Mouse (Mus musculus) megakaryocyte-erythroid progenitor cell, adult 5-6 weeks (primary cell): ENCODE data around the gene Sox15. TPM values are rescaled to one million over a fixed set of nuclear protein-coding genes. Genes with fewer than 3 reads are reported as not detected.
"Not testable (repeated sequence)": the region's sequence is repeated elsewhere in the genome, so short reads cannot be mapped to it uniquely, and the experiment has no call there.

ENCODE experiments used
- ATAC-seq: replicated peaks from 2 replicates; pipeline ENCODE4 v1.8.0; 2016; ENCODE audit warnings: mild to moderate bottlenecking, inconsistent platforms; ENCODE audit not compliant: severe bottlenecking, poor library complexity, low FRiP score, low TSS enrichment
- total RNA-seq, 2 experiments: library from RNA; stranded (forward) in 1 of 2; stranded (reverse) in 1 of 2; fragments of 200-1000, 215-1000 nt in 1 of 2; fragments of >200 nt in 1 of 2; fragmentation: Nextera tagmentation in 1 of 2; gene quantifications; 2 replicates each; pipeline ENCODE4 v1.2.3; 2014 to 2017

The Sox15 gene
- total RNA-seq, 2 experiments from 2014 or later = not detected

DNA sequence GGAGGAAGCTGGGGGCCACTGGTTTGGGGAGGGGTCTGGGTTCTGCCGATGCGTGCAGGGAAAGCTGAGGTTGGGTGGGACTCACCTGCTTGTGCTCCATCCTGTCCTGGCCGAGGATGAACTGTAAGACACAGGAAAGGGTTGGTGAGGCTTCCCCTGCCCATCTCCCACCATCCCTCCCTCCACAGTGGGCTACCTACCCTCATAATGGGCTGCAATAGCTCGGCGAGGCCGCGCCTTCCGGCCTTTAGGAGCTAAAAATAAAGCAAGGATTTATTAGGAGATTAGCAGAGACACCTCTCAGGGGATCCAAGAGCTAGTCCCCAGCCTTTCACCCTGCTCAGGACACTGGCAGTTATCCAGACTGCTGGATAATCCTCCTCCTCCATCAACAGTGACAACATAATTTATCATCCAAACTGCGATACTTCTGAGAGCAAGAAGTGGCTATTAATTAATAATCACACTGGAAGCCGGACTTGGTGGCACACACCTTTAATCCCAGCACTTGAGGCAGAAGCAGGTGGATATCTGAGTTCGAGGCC lies 38.4 kb downstream of the Sox15 start:
- ATAC-seq = no peak

DNA sequence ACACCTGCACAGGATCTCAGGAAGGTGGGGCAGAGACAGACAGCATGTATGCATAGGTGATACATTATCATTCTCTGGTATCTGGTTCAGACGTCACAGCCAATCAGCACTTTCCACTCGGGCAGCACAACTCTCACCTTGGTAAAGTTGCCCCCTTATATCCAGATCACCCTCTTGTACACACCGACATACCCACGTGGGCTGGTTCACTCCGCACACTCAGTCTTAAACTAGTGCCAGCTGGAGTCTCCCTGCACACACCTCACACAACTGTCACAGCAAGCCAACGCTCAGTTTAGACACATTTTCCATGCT lies 39.9 kb downstream of the Sox15 start:
- 0 out of 2 replicates have a peak, but pooled peaks have one; percentile 11 for ATAC-seq

DNA sequence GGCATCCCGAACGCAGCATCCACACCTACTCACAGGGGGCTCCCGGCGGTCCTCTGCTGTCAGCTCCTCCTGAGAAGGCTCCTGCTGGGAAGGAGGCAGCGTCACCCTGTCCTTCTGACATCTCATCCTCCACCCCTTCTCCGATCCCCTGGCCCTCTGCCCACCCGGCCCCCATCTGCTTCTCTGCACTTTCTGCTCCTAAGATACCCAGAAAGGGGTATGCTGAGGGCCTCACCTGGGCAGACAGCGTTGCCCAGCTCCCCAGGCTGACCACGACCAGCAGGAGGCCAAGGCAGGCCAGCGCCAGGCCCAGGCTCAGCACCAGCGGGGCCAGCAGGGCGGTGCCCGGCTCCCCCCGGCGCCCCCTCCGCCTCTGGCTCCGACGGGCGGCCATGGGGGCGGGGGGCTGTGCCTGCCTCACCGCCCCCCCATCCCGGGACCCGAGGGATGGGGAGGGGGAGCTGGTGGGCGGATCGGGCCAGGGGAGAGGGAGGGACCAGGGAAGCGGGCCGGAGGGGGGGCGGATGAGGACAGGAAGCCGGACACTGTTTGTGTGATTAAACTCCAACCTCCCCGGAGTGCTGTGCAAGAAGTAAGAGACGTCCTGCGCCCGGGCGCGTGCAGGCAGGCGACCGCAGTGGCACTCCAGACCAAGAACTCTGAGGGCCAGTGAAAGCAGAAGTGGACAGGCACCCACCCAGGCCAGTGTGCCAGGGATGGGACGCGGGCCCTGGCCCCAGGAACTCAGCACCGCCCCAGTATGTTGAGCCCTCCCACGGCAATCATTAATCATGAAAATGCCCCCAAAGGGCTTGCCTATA lies 40.5 kb downstream of the Sox15 start, which contains the start of the genes Tnfsf12 and Tnfsfm13:
Gene Tnfsf12, minus strand, starts transcription at position 489 of the 821 bp plus-strand sequence.
Gene Tnfsfm13, minus strand, starts transcription at position 738 of the 821 bp plus-strand sequence.
- ATAC-seq = peak; percentile 21; the same call in 1 of the 2 replicates

DNA sequence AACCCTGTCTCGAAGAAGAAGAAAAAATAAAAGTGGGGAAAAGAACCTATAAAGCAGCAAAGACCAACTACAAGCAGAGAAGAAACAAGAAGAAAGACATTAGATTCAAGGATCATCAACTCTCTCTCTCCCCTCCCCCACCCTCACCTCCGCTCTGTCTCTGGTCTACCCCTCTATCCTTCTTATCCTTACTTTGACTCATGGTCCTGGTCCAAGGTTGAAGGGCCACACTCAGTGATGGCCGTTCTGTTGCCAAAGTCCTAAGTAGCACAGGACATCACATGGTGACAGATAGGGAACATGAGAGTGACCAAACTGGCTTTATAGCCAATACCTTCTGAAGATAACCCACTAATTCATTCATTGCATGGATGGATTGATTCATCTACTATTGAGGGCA lies 42.3 kb downstream of the Sox15 start:
- ATAC-seq = no peak

DNA sequence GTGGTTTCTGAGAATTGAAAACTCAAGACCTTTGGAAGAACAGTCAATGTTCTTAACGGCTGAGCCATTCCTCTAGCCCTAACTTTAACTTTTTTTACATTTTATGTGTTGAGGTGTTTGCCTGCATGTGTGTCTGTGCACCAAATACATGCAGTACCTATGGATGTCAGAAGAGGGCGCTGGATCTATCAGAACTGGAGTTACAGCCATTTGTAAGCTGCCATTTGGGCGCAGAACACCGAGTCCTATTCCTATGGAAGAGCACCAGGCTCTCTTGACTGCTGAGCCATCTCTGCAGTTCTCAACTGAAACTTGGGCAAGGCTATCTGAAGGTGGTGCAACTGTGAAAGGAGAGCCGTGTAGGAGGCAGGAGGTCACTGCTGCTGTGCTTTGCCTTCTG lies 43.5 kb downstream of the Sox15 start:
- no peak for ATAC-seq

DNA sequence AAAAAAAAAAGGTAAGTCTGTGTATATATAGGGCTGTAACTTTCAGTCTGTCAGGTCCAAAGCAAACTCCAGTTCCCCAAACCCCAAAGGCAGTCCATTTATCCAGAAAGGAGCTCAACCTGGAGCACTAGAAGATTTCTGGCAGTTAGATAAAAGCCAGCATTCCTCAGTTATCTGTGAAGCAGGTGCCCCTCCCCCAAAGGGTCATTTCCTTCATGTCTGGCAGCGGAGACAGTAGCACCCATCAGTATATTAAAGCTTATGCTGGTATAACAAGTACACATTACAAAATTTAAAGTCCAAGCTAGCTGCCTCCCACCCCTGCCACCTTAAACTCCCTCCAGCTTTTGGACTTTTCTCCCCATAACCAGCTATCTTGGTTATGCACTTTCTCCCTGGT lies 44.5 kb downstream of the Sox15 start:
- ATAC-seq = no peak

DNA sequence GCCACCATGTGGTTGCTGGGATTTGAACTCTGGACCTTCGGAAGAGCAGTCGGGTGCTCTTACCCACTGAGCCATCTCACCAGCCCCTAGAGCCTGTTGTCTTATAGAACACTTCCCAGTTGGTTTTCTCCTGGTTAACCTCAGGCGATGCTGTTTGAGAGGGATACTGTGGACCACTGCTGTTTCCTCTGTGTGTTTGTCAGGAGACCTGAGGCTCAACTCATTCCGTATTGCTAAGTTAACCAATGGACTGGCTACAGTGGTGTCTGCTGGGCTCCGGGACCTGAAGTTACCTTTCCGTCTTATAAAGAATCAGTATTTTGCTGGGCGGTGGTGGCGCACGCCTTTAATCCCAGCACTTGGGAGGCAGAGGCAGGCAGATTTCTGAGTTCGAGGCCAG lies 47.8 kb downstream of the Sox15 start:
- not testable (repeated sequence) for ATAC-seq

DNA sequence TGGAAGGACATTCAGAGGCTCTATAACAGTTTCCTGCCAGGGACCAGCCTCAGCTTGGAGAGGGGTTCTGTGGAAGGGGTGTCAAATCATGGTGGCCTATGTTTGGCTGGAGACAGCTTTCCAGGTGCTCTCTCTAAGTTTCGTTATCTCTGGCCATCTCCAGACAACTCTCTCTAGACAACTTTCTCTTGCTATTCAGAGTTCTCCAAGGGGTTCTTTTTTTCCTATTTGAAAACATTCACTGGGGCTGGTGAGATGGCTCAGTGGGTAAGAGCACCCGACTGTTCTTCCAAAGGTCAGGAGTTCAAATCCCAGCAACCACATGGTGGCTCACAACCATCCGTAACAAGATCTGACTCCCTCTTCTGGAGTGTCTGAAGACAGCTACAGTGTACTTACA lies 48.3 kb downstream of the Sox15 start:
- ATAC-seq = not testable (repeated sequence)

DNA sequence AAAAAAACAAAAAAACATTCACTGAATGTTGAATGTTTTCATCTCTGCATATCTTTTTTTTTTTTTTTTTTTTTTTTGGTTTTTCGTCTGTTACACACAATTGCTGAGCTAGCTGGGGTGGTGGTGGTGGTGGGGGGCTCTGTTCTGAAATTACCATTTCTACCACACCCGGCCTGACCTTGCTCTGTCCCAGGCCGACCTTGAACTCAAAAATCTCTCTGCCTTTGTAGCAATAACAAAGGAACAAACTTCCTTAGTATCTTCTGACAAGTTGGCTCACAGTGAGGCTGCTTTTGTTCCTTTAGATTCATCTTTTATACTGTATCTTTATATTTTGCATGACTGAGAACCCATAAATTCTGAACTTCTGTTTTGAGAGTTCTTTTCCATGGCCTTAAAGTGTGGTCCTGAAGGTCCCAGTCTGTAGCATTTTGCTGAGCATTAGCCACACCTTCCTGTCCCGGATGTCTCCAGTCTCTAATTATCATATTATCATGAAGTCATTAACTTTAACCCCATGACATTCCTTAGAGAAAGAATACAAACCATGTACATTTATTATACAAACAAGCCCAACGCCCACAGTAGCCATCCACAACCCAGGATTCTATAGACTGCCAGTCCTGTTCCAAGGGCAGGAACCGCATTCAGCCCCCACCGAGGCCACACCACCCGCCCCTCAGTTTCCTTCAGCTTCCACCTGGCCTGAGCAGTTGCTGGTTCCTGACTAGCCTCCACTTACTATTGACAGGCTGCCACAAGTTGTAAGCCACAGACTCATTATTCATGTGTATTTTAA lies 48.9 kb downstream of the Sox15 start:
- ATAC-seq = no peak

DNA sequence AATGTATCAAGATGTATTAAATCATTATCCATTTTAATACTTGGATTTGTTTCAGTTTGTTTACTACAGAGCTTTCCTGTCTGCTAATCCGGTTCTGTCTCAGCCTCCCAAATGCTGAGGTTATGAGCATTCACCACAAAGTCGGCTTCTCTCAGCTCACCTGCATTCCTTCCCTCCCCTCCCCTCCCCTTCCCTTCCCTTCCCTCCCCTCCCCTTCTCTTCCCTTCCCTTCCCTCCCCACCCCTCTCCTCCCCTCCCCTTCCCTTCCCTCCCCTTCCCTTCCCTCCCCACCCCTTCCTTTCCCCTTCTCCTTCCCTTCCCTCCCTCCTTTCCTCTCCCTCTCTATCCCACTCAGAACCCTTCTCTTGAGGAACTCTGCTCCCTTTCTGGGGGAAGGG lies 49.5 kb downstream of the Sox15 start:
- ATAC-seq = no peak

Other genes with a start within 250 kb of the Sox15 start
Only the 30 nearest of the 34 such genes appear.
- not detected in 2 replicates for gene Dnah2, start 106.2 kb upstream of the Sox15 start, total RNA-seq (2014; fragmentation: Nextera tagmentation)
- gene Dnah2, start 106.2 kb upstream of the Sox15 start, total RNA-seq (2017) = not detected in 2 replicates
- gene Efnb3, start 95.1 kb upstream of the Sox15 start, total RNA-seq (2014; fragmentation: Nextera tagmentation) = 1.3 and 3.0 TPM in 2 replicates
- 0.50 and 0.52 TPM in 2 replicates for gene Efnb3, start 95.1 kb upstream of the Sox15 start, total RNA-seq (2017)
- 36.5 and 51.0 TPM in 2 replicates for gene Wrap53, start 75.1 kb upstream of the Sox15 start, total RNA-seq (2014; fragmentation: Nextera tagmentation)
- 9.6 and 14.5 TPM in 2 replicates for gene Wrap53, start 75.1 kb upstream of the Sox15 start, total RNA-seq (2017)
- gene Trp53, start 75.0 kb upstream of the Sox15 start, total RNA-seq (2014; fragmentation: Nextera tagmentation) = 286 and 348 TPM in 2 replicates
- gene Trp53, start 75.0 kb upstream of the Sox15 start, total RNA-seq (2017) = 59.0 and 109 TPM in 2 replicates
- 291 and 408 TPM in 2 replicates for gene Atp1b2, start 49.4 kb upstream of the Sox15 start, total RNA-seq (2014; fragmentation: Nextera tagmentation)
- 32.8 and 68.9 TPM in 2 replicates for gene Atp1b2, start 49.4 kb upstream of the Sox15 start, total RNA-seq (2017)
- not detected in 2 replicates for gene Shbg, start 37.4 kb upstream of the Sox15 start, total RNA-seq (2014; fragmentation: Nextera tagmentation)
- not detected in 2 replicates for gene Shbg, start 37.4 kb upstream of the Sox15 start, total RNA-seq (2017)
- gene Sat2, start 33.3 kb upstream of the Sox15 start, total RNA-seq (2014; fragmentation: Nextera tagmentation) = not detected in 2 replicates
- not detected in 2 replicates for gene Sat2, start 33.3 kb upstream of the Sox15 start, total RNA-seq (2017)
- gene Fxr2, start 22.3 kb upstream of the Sox15 start, total RNA-seq (2014; fragmentation: Nextera tagmentation) = 67.4 and 83.1 TPM in 2 replicates
- gene Fxr2, start 22.3 kb upstream of the Sox15 start, total RNA-seq (2017) = 36.4 and 45.6 TPM in 2 replicates
- gene Mpdu1, start 7.3 kb downstream of the Sox15 start, total RNA-seq (2014; fragmentation: Nextera tagmentation) = 47.6 and 58.3 TPM in 2 replicates
- 40.6 and 41.1 TPM in 2 replicates for gene Mpdu1, start 7.3 kb downstream of the Sox15 start, total RNA-seq (2017)
- gene Cd68, start 10.8 kb downstream of the Sox15 start, total RNA-seq (2014; fragmentation: Nextera tagmentation) = 5.1 and 6.3 TPM in 2 replicates
- gene Cd68, start 10.8 kb downstream of the Sox15 start, total RNA-seq (2017) = 3.4 and 6.5 TPM in 2 replicates
- gene Eif4a1, start 17.1 kb downstream of the Sox15 start, total RNA-seq (2014; fragmentation: Nextera tagmentation) = 918 and 983 TPM in 2 replicates
- 973 and 1,155 TPM in 2 replicates for gene Eif4a1, start 17.1 kb downstream of the Sox15 start, total RNA-seq (2017)
- 96.1 and 117 TPM in 2 replicates for gene Senp3, start 26.8 kb downstream of the Sox15 start, total RNA-seq (2014; fragmentation: Nextera tagmentation)
- 98.4 and 120 TPM in 2 replicates for gene Senp3, start 26.8 kb downstream of the Sox15 start, total RNA-seq (2017)
- gene Tnfsf13, start 30.5 kb downstream of the Sox15 start, total RNA-seq (2014; fragmentation: Nextera tagmentation) = 5.0 and 6.5 TPM in 2 replicates
- 11.7 and 23.0 TPM in 2 replicates for gene Tnfsf13, start 30.5 kb downstream of the Sox15 start, total RNA-seq (2017)
- 4.7 TPM in 1 of 2 replicates, not detected in the other for gene Tnfsf12, start 40.5 kb downstream of the Sox15 start, total RNA-seq (2014; fragmentation: Nextera tagmentation)
- gene Tnfsf12, start 40.5 kb downstream of the Sox15 start, total RNA-seq (2017) = 0.47 TPM in 1 of 2 replicates, not detected in the other
- gene Tnfsfm13, start 40.8 kb downstream of the Sox15 start, total RNA-seq (2014; fragmentation: Nextera tagmentation) = 0.20 TPM in 1 of 2 replicates, not detected in the other
- 0.80 and 1.4 TPM in 2 replicates for gene Tnfsfm13, start 40.8 kb downstream of the Sox15 start, total RNA-seq (2017)
- gene Polr2a, start 103.3 kb downstream of the Sox15 start, total RNA-seq (2014; fragmentation: Nextera tagmentation) = 106 TPM in 2 replicates
- 11.9 and 26.6 TPM in 2 replicates for gene Polr2a, start 103.3 kb downstream of the Sox15 start, total RNA-seq (2017)
- not detected in 2 replicates for gene Slc35g3, start 106.7 kb downstream of the Sox15 start, total RNA-seq (2014; fragmentation: Nextera tagmentation)
- gene Slc35g3, start 106.7 kb downstream of the Sox15 start, total RNA-seq (2017) = not detected in 2 replicates
- 2.8 and 4.0 TPM in 2 replicates for gene Zbtb4, start 110.6 kb downstream of the Sox15 start, total RNA-seq (2014; fragmentation: Nextera tagmentation)
- 1.1 and 2.1 TPM in 2 replicates for gene Zbtb4, start 110.6 kb downstream of the Sox15 start, total RNA-seq (2017)
- 2.3 TPM in 1 of 2 replicates, not detected in the other for gene Chrnb1, start 140.6 kb downstream of the Sox15 start, total RNA-seq (2014; fragmentation: Nextera tagmentation)
- gene Chrnb1, start 140.6 kb downstream of the Sox15 start, total RNA-seq (2017) = 0.28 and 1.9 TPM in 2 replicates
- gene Fgf11, start 146.5 kb downstream of the Sox15 start, total RNA-seq (2014; fragmentation: Nextera tagmentation) = 0.57 and 0.63 TPM in 2 replicates
- 2.3 TPM in 1 of 2 replicates, not detected in the other for gene Fgf11, start 146.5 kb downstream of the Sox15 start, total RNA-seq (2017)
- not detected in 2 replicates for gene Tmem102, start 150.3 kb downstream of the Sox15 start, total RNA-seq (2014; fragmentation: Nextera tagmentation)
- gene Tmem102, start 150.3 kb downstream of the Sox15 start, total RNA-seq (2017) = not detected in 2 replicates
- gene Gm39566, start 160.0 kb downstream of the Sox15 start, total RNA-seq (2014; fragmentation: Nextera tagmentation) = not detected in 2 replicates
- not detected in 2 replicates for gene Gm39566, start 160.0 kb downstream of the Sox15 start, total RNA-seq (2017)
- not detected in 2 replicates for gene Spem2, start 163.2 kb downstream of the Sox15 start, total RNA-seq (2014; fragmentation: Nextera tagmentation)
- not detected in 2 replicates for gene Spem2, start 163.2 kb downstream of the Sox15 start, total RNA-seq (2017)
- not detected in 2 replicates for gene Spem1, start 166.9 kb downstream of the Sox15 start, total RNA-seq (2014; fragmentation: Nextera tagmentation)
- not detected in 2 replicates for gene Spem1, start 166.9 kb downstream of the Sox15 start, total RNA-seq (2017)
- gene Nlgn2, start 182.5 kb downstream of the Sox15 start, total RNA-seq (2014; fragmentation: Nextera tagmentation) = 7.9 and 8.3 TPM in 2 replicates
- 2.9 and 3.8 TPM in 2 replicates for gene Nlgn2, start 182.5 kb downstream of the Sox15 start, total RNA-seq (2017)
- 166 and 210 TPM in 2 replicates for gene Tmem256, start 183.2 kb downstream of the Sox15 start, total RNA-seq (2014; fragmentation: Nextera tagmentation)
- gene Tmem256, start 183.2 kb downstream of the Sox15 start, total RNA-seq (2017) = 64.8 and 66.7 TPM in 2 replicates
- 54.7 and 61.3 TPM in 2 replicates for gene Plscr3, start 191.1 kb downstream of the Sox15 start, total RNA-seq (2014; fragmentation: Nextera tagmentation)
- 14.5 and 14.8 TPM in 2 replicates for gene Plscr3, start 191.1 kb downstream of the Sox15 start, total RNA-seq (2017)
- 0.48 TPM in 1 of 2 replicates, not detected in the other for gene Tnk1, start 203.4 kb downstream of the Sox15 start, total RNA-seq (2014; fragmentation: Nextera tagmentation)
- 0.34 TPM in 1 of 2 replicates, not detected in the other for gene Tnk1, start 203.4 kb downstream of the Sox15 start, total RNA-seq (2017)
- gene Tmem95, start 222.7 kb downstream of the Sox15 start, total RNA-seq (2014; fragmentation: Nextera tagmentation) = not detected in 2 replicates
- not detected in 2 replicates for gene Tmem95, start 222.7 kb downstream of the Sox15 start, total RNA-seq (2017)
- 0.54 and 0.79 TPM in 2 replicates for gene Kctd11, start 226.1 kb downstream of the Sox15 start, total RNA-seq (2014; fragmentation: Nextera tagmentation)
- 1.3 TPM in 1 of 2 replicates, not detected in the other for gene Kctd11, start 226.1 kb downstream of the Sox15 start, total RNA-seq (2017)